Mouse (Mus musculus) cerebellum, adult 9-11 months (tissue): Measurements from ENCODE around the gene Ubc.
A peak's percentile ranks its signal among the peaks of the same experiment; 100 is the strongest.
"Not testable (repeated sequence)": the region's sequence is repeated elsewhere in the genome, so short reads cannot be mapped to it uniquely, and the experiment has no call there.

Experiments used
- DNase-seq: peaks from one replicate; pipeline ENCODE4 v3.0.0; 2022

Ubc gene

DNA sequence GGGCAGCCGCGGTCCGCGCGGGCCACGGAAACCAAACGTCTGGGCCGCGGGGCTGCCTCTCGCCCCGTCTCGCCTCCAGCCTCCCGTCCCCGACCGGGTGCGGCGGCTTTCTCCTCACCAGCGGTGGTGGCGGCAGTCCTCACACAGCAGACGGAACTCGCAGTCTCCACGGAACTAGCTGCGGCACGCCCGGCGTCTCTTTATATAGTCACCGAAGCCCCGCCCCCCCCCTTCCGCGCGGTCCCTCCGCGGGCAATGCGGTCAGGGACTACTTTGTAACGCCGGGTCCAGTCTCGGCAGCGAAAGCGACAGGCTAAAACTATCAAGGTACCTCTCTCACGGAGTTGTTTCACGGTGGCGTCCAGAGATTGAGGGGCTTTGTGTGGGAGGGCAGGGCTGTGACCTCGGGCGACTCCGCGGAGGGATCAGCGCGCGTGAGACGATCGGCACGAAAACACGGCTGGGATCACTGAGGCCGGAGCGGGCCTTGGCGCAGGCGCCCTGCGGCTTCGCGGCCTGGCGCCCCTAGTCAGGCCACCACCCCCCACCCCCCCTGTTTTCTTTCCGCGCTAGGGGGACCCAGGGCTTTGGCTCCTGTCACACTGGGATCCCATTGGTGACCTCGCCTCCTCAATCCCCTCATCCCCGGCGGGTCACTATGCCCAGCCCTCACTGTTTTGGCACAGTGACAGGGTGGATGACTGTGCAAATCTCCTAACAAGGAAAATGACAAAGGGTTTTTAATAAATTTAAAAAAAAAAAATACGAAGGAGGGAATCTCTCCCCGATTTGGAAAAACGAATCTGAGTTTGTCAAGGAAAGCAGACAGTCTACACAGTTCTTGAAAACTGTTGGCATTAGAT is at the start of gene Ubc:
Gene Ubc, minus strand, starts transcription at position 624 of the 863 bp plus-strand sequence.
- DNase-seq = peak; percentile 89

DNA sequence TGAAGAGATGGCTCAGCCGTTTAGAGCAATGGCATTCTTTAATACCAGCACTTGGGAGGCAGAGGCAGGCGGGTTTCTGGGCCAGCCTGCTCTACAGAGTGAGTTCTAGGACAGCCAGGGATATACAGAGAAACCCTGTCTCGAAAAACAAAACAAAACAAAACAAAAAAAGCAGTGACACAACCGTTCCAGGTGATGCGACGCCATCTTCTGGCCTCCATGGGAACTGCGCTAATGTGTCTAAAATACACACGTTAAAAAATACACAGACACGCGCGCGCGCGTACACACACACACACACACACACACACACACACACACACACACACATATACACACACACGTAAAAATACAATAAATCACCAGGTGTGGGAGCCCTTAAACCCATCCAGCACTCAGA is 44.3 kb upstream of the Ubc start:
- not testable (repeated sequence) for DNase-seq

DNA sequence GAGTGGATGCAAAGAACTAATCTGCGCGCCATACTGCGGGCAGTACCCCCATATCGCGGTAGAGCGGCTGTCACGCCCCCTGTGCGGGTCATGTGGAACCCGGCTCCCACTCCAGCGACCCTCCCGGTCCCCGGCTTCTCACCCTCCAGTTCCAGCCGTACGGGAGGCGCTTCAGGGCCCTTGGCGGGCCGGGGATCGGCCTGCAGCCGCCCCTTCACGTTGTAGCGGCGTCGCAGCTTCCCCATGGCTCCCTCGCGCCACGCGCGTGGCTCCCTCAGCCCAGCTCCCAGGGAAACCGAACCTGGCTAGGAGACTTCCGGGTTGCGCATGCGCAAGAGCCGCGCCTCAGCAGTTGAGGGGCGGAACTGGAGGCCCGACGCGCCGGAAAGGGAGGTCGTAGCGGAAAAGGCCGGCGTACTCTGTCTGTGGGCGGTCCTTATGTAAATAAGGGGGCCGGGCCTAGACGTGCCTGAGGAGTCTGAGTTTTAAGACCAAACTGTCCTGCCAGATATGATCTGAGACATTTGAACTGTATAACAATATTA is 43.9 kb upstream of the Ubc start, which contains the start of gene Dhx37:
Gene Dhx37, minus strand, starts transcription at position 329 of the 545 bp plus-strand sequence.
- DNase-seq = peak; percentile 95

DNA sequence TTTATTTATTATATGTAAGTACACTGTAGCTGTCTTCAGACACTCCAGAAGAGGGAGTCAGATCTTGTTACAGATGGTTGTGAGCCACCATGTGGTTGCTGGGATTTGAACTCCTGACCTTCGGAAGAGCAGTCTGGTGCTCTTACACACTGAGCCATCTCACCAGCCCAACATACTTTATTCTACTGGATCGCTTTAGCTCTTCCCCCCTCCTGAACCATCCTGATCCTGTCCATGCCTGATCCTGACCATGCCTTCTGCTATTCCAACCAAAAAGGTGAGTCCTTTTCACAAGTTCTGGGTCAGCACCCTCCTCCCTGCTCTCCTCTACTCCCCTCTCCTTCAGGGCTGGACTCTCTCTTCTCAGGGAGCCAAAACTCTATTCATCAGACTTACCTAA is 42.3 kb upstream of the Ubc start:
- DNase-seq = not testable (repeated sequence)

DNA sequence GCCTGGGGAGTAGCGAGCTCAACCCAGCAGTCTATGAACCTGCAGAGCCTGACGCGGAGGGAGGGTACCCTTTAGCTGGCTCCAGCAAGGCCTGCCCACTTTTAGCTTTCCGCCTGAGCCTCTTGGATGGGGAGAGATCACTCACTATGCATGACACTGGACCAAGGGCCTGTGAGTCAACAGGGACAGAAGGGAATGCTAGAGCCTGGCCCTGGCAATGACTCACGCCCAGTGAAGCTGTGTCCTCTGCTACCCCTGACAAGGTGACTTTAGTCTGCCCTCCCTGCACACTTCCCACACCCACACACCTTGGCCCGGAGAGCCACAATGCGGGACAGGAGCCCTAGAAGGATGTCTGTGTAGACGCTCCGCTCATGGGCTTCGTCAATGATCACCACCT is 36.3 kb upstream of the Ubc start:
- no peak for DNase-seq

DNA sequence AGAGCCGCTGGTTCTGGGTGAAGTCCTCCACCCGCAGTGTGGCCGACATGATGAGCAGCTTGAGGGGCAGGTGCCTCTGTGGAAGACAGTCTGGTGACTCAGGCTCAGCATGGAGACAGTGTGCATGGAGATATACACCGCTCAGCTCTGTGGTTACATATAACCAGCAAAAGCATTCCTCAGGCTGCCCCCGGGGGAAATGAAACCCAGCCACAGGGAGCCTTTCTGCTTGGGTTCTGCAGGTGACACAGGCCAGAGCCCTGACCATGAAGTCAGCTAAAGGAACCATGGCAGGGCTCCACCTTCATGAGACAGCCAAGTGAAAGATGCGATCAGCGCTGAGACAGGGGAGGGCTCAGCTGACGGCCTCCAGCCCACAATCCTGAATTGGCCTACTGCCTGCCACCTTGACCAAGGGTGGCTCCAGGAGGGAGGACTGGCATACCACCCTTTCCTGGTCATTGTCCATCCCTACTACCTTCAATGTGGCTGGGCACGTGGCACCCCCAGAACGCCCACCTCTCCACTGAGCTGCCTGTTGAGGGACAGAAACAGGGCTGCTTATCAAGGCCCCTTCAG is 35.8 kb upstream of the Ubc start:
- no peak for DNase-seq

DNA sequence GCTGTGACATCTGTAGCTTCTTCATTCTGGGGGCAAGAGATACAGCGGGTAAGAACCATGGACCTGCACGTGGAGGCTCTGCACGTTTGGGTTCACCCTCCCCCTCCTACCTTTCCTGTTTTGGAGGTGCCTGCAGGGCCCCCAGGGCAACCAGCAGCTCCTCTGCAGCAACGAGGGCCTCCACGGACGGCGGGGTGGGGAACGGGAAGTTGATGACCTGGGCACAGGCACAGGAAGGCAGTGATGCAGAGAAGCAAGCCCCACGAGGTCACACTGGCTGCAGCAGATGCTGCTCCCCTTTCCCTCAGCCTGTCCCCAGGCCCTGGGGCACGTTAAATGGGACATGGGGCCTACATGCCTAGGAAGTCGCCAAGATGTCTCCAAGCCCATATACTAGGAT is 29.1 kb upstream of the Ubc start:
- no peak for DNase-seq

DNA sequence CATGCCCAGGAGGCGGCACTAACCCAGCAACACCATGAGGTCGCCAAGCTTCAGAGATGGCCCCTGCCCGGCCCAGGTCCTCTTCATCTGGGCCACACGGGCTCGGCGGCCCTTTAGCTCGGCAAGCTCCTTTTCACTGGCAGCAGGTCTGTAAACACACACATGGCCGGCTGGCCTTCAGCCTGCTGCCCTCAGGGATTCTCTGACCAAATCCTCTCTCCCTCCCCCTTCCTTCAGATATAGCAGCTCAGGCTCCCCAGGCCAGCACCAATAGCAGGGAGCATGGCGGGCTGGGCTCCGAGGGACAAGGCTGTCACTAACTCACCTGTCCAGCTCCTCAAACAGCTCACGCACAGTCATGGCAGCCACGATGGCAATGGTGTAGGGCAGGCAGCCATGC is 28.6 kb upstream of the Ubc start:
- DNase-seq = peak; percentile 81

DNA sequence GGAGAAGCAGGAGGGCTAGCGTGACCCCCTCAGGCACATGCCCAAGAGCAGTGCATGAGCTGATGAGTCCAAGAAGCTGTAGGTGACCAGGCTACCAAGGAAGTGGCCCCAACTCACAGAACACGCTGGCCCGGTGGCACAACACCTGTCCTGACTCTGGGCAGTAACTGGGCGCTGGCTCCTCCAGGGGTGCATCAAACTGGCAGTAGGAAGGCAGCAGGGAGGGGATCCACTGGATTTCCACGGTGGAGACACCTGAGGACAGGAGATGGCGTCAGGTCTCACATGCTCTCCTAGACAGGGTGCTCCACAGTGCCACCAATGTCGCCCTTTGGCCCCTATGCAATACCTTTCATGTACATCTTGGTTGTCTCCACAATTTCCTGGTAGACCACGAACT is 26.2 kb upstream of the Ubc start:
- DNase-seq = no peak

DNA sequence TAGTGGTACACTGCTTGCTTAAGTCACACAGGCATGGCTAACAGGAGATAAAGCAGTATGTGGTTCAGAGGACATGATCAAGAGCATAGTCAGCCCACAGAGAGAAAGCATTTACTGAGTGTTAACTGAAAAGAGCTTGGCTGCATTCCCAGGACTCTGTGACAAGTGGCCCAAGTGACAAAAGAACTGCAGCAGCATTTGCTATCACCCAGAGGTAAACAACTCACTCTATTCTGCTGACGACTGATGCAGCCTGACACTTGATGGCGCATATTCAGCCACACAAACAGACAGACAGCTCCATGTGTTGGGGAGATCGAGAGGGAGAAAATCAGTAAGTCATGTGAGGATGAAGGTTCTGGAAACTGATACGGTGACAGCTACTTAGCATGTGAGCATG is 23.8 kb upstream of the Ubc start:
- no peak for DNase-seq

DNA sequence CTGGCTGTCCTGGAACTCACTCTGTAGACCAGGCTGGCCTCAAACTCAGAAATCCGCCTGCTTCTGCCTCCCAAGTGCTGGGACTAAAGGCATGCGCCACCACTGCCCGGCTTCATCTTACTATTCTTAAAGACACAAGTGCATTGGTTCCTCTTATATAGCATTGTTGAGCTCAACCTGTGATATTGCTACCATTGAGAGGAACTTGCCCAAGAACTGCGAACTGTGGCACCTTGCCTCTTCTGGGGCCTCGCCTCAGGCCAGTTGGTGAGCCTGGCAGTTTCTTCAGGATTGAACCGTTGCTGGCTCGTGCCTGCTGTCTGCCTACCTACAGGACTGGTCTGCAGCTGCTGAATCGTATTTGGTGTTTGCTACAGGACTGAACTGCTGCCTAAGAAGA is 22.5 kb upstream of the Ubc start:
- DNase-seq = not testable (repeated sequence)

DNA sequence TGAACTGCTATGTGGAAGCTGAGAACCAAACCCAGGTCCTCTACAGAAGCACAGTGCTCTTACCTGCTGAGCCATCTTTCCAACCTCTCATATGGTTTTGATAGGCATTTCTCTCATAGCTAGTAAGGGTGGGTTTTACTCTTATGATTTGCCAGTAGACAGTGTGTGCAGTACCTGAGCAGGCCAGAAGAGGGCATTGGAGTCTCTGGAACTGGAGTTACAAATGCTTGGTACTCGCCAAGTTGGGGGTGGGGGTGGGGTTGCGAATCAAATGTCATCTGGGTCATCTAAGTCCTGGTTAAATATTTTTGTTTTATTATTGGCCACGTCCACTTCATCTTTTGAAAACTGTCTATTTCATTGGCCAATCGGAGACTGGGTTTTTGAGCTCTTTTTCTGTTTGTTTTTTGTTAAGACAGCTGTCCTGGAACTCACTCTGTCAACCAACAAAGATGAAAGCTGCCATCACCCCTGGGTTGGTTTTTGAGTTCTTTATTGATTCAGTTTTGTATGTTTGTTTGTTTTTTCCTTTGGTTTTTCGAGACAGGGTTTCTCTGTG is 22.0 kb upstream of the Ubc start:
- DNase-seq = no peak

DNA sequence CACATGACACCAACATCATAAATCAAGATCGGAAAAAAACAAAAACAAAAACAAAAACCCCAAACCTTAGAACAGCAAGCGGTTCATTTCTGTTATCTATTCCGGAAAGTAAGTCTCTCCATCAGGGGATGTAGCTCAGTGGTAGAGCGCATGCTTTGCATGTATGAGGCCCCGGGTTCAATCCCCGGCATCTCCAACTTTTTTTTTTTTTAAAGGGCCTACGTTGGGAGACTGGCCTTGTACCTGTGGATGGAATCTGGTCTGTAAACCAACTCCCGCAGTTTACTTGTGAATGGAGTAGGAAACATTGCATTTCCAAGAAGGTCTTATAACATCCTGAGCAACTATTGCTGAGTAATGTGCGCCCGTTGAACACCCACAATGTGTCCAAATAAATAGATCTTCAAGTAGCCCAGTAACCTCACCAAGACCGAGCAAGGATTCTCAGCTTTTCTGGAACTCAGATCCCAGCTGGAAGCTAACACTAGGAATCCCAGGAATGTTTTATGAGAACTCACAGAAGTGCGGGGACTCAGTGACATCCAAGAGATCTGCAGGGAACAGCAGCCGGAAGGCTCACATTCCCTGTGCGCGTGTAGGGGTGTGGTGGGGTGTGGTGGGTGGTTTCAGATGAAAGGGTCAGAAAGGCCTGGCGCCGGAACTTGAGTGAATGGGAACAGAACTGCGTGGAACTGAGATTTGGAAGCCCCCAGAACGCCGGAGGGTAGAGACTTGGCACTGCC is 19.5 kb upstream of the Ubc start:
- DNase-seq = no peak

DNA sequence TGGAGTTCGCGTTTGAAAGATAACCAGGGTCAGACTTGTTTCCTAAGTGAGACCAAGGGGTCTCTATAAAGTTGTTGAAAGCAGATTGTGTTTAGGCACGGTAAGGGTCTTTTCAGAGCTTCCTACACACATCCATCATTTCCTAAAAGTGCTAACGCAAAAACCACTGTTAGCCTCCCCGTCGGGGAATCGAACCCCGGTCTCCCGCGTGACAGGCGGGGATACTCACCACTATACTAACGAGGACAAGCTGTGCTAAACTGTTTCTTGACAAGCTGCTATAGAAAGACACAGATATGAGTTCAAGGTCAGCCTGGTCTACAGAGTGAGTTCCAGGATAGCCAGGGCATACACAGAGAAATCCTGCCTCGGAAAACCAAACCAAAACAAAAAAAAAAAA is 18.8 kb upstream of the Ubc start:
- DNase-seq = peak; percentile 58

DNA sequence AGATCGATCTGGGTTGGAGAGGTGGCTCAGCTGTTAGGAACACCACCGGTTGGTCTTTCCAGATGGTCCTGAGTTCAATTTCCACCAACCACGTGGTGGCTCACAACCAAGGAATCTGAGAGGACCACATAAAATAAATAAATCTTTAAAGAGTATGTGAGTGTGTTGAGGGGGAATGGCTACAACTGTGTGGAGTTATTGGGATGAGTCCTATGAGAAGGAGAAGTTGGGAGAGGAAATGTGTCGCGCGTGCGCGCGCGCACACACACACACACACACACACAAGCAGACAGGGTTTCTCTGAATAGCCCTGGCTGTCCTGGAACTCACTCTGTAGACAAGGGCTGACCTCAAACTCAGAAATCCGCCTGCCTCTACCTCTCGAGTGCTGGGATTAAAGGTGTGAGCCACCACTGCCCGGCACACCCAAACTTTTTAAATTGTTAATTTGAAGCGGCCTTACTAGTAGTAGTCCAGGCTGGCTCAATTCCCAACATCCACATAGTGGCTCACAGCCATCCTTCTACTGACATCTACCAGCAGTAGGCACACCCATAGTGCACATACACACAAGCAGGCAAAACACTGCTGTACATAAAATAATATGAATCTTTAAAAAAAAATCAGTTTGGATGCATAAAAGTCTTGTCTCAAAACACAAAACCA is 18.0 kb upstream of the Ubc start:
- DNase-seq = no peak

DNA sequence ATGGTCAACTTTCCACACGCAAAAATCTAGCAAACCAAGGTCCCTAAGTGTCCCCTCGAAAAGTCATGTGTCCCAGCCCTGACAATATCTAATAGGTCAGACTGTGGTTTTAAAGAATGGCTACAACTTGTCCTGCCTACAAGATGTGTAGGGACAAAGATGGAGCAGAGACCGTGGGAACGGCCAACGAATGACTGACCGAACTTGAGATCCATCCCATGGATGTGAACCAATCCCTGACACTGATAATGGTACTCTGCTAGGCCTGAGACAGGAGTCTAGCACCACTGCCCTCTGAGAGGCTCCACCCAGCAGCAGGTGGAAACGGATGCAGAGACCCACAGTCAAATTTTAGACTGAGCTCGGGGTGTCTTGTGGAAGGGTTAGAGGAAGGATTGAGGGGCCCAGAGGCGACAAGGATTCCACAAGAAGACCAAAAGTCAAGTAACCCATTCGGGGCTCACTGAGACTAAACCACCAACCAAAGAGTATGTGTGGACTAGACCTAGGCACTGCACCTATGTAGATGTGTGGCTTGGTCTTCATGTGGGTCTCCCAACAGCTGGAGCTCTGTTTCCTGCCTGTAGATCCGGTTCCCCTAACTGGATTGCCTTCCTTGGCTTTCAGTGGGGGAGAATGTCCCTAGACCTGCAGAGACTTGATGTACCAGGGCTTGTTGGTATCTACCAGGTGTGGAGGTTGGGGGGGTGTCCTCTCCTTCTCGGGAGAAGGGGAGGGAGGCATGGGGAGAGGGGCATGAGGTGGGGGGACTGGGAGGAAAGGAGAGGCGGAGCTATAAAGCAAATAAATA is 17.2 kb upstream of the Ubc start:
- no peak for DNase-seq

DNA sequence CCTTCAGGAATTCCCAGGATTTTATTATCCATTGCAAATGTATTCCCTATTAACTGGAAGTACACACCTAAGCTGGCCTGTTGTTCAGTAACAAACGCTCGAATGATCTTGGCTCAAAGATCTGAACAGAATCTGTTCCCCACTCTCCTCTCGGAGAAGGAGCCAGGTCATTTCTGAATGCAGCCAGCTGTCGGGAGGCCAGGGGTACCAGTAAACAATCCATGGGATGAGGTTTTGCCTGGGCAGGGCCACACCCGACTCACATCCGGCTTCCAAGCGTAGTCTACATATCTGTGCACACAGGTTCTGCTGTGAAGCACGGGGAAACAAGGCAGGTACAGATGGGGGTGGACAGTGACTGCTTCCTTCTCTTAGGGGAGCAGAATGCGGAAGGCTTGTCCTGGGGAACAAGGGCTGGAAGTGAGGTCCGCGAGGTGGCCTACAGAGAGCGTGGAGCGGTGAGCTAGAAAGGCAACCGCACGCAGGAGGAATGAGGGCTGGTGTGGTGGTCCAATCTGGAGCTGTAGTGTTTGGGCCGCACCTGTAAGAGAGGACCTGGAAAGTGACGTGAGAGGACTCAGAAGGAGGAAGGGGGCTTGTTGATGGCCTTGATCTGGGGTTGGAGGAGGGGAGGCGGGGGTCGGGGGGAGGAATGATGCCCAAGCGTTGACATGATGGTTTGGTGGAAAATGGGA is 16.5 kb upstream of the Ubc start:
- peak; percentile 76 for DNase-seq

DNA sequence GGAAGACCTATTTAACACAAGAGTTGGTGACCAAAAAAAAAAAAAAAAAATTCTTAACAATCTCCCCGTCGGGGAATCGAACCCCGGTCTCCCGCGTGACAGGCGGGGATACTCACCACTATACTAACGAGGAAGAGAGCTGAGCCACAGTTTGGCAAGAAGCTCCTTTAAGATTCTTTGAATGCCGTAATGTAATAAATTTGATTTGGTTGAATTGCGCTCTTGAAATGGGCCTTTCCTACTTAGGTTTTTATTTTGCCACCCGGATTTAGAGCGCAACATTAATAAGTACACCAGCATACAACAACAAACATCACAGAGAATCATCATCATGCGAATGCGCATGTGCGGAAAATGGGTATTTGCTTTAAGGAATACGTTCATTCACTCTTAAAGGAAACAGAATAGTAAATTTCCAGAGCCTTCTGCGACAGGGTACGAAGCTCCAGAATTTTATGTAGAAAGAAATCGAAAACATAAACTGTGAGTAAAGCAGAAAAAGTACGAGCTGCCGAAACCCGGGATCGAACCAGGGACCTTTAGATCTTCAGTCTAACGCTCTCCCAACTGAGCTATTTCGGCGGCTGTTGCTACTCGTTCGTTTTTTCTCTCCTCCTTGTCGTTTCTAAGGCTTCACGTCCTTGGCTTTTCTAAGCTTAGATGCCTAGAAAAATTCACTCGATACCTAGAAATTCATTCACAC is 15.7 kb upstream of the Ubc start:
- peak; percentile 85 for DNase-seq

DNA sequence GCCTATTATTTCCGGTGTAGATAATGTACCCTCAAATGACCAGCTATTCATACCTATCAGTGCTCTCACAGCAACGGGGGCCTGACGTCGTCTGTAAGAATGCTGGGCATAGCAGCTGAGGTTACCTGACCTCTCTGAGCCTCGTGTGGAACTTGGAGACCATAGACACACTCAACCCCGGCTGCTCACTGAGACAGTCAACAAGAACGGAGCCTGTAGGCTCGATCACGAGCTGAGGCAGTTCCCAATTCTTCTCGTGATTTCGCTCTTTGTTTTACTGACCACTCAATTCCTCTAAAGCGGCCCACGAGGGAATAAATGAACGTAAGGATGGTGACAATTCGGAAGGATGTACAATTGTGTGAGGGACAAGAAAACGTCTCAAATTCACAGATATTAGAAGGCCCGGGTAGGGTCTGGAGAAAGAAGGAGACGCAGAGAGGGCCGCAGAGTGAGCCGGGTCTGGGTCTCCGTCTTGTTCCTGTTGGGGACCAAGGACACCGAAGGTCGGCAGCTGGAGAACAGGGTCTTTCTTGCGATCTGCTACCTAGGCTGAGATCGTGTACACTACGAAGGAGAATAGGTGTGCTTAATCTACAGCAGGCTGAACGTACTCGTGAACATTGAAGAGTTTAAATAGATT is 15.0 kb upstream of the Ubc start:
- peak; percentile 62 for DNase-seq

DNA sequence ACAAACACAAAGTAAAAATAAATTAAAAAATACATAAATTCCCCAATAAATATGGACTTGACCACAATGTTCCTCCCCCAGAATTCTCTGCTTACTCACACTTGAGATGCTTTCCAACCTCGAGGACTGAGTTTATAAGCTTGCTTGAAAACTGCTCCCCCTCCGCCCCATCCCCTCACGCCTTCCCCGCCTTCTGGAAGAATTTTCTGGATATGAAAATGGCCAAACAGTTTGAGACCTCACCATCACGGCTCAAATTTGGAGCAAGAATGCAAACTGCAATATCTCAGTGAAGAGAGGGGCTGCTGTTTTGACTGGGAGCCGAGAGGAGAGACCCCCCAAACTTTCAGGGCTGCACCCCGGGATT is 14.5 kb upstream of the Ubc start:
- no peak for DNase-seq
